ENCODE assay signal across 12 mouse cellular contexts in genomic region chr10:8195730-8196129, GRCm38 (mm10).
DNase-seq lines count a peak whose midpoint lies in the region; ATAC-seq lines count a peak whose summit lies in the region.
"Had no signal": no experiment of that assay in that cellular context is flagged by ENCODE, and none has a peak within 500 bp of the region (broad histone marks: within the 10 kb centered on the region; RNA-seq: fewer than 3 reads in every experiment).

No protein-coding gene starts in this region.

- 0 out of 2 replicates have a peak, but pooled peaks have one; percentile 10 for ATAC-seq in midbrain, embryonic 12.5 days (ENCODE audit: low FRiP score, low read depth)
- no peak for ATAC-seq in midbrain, embryonic 16.5 days
- ATAC-seq in stomach, embryonic 15.5 days (ENCODE audit: insufficient read depth, low FRiP score, low read depth): 0 out of 2 replicates have a peak, but pooled peaks have one; percentile 13

- H3K4me1 ChIP-seq in midbrain, embryonic 12.5 days: peaks cover 5% of the 10 kb centered on the region; the same call in 1 of the 2 replicates
- H3K4me1 ChIP-seq in midbrain, embryonic 16.5 days (ENCODE audit: control insufficient read depth, insufficient read depth, low read length): peaks cover 9% of the 10 kb centered on the region
- peaks cover 3% of the 10 kb centered on the region; the same call in 1 of the 2 replicates for H3K4me1 ChIP-seq in stomach, embryonic 15.5 days

- no peak overlapping the region for H3K9ac ChIP-seq in midbrain, embryonic 12.5 days (replicated peaks)
- H3K9ac ChIP-seq in midbrain, embryonic 16.5 days (ENCODE audit: low read depth, low read length): no peak overlapping the region
- no peak overlapping the region for H3K9ac ChIP-seq in stomach, embryonic 15.5 days
- H3K9ac ChIP-seq: liver, embryonic 13.5 days had no signal

- 71% methylated on average over 6 of the region's 6 CpGs for WGBS in midbrain, embryonic 12.5 days
- WGBS in midbrain, embryonic 16.5 days: 73% methylated on average over 6 of the region's 6 CpGs
- WGBS in stomach, embryonic 15.5 days: 63% methylated on average over 6 of the region's 6 CpGs

- DNase-seq in heart, adult 11 months: peak; percentile 70
- no peak for DNase-seq in heart, adult 9 months (ENCODE audit: low spot score in 2 of 2)
- peak; percentile 32 for DNase-seq in induced T-regulatory cell, adult 2 months (ENCODE audit: low read depth)
- no peak for DNase-seq in urinary bladder, postnatal 25 days (ENCODE audit: low spot score)
- no peak for DNase-seq in spleen, adult 18-20 months
- DNase-seq: gastrocnemius, postnatal 36 days had no signal

- no peak overlapping the region for H3K4me2 ChIP-seq in midbrain, embryonic 12.5 days (replicated peaks)
- no peak overlapping the region for H3K4me2 ChIP-seq in midbrain, embryonic 16.5 days (ENCODE audit: low read length)
- no peak overlapping the region for H3K4me2 ChIP-seq in stomach, embryonic 15.5 days
- H3K4me2 ChIP-seq: liver, embryonic 13.5 days had no signal

- no peaks in the 10 kb centered on the region for H3K9me3 ChIP-seq in midbrain, embryonic 12.5 days
- no peaks in the 10 kb centered on the region for H3K9me3 ChIP-seq in midbrain, embryonic 16.5 days (replicated peaks; ENCODE audit: control insufficient read depth, low read length, poor library complexity, severe bottlenecking)
- no peaks in the 10 kb centered on the region for H3K9me3 ChIP-seq in stomach, embryonic 15.5 days
- H3K9me3 ChIP-seq: G1E; liver, embryonic 13.5 days had no signal

- no peaks in the 10 kb centered on the region for H3K27me3 ChIP-seq in midbrain, embryonic 12.5 days
- H3K27me3 ChIP-seq in midbrain, embryonic 16.5 days (ENCODE audit: control insufficient read depth, insufficient read depth, low read depth, low read length): no peaks in the 10 kb centered on the region
- no peaks in the 10 kb centered on the region for H3K27me3 ChIP-seq in stomach, embryonic 15.5 days (replicated peaks)
- H3K27me3 ChIP-seq: liver, embryonic 13.5 days had no signal

- no peaks in the 10 kb centered on the region for H3K36me3 ChIP-seq in midbrain, embryonic 12.5 days
- H3K36me3 ChIP-seq in midbrain, embryonic 16.5 days (ENCODE audit: control insufficient read depth, insufficient read depth, low read length): no peaks in the 10 kb centered on the region
- no peaks in the 10 kb centered on the region for H3K36me3 ChIP-seq in stomach, embryonic 15.5 days
- H3K36me3 ChIP-seq: G1E; liver, embryonic 13.5 days had no signal

- no peak overlapping the region for H3K4me3 ChIP-seq in midbrain, embryonic 12.5 days
- H3K4me3 ChIP-seq in midbrain, embryonic 16.5 days (ENCODE audit: low read depth, low read length): no peak overlapping the region
- H3K4me3 ChIP-seq in stomach, embryonic 15.5 days (replicated peaks): no peak overlapping the region
- H3K4me3 ChIP-seq: erythroblast, embryonic 14.5 days; liver, embryonic 13.5 days had no signal

- no peak overlapping the region for H3K27ac ChIP-seq in midbrain, embryonic 12.5 days (replicated peaks)
- no peak overlapping the region for H3K27ac ChIP-seq in midbrain, embryonic 16.5 days (ENCODE audit: low read length)
- no peak overlapping the region for H3K27ac ChIP-seq in stomach, embryonic 15.5 days
- H3K27ac ChIP-seq: liver, embryonic 13.5 days had no signal

Comparison
In these comparisons a context has a peak if more than half of its experiments do, and no peak if none do; other contexts are left out.
1. DNase-seq: peak in heart, adult 11 months (single experiment) and induced T-regulatory cell, adult 2 months (single experiment); none in heart, adult 9 months (0 of 2), urinary bladder, postnatal 25 days (single experiment) and spleen, adult 18-20 months (0 of 2).